Mouse (Mus musculus): ENCODE results near the gene Hacd3.

DNA sequence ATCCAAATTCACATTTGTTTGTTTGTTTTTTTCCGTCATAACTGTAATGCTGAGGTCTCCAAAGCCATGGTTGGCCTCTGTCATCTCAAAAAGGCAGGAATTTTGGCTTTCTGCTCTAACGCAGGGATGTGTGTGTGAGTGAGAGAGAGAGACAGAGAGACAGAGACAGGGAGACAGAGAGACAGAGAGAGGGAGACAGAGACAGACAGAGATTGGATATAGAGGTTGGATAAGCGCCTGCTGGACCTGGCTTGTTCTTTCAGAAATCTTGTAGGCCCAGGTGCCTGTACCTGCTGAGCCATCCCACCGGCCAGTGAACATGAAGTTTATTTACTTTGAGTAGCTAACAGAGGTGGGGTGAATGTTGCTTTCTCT, 10.4 kb upstream of the Hacd3 start:
- TF ChIP-seq CTCF (IDR thresholded peaks at IDR 0.05; ENCODE audit: low read depth) (no peak), EP300 (IDR thresholded peaks at IDR 0.05; ENCODE audit: low read depth) (no peak)

All from heart, postnatal 0 days (tissue).